Mouse (Mus musculus): ENCODE measurements around the gene Pwwp2a. TPM values are rescaled to one million over a fixed set of nuclear protein-coding genes. Genes with fewer than 3 reads are reported as not detected.

The Pwwp2a gene
- total and polyA plus RNA-seq, 3 experiments = 7.8 to 30.9 (median 29.4) TPM

DNA sequence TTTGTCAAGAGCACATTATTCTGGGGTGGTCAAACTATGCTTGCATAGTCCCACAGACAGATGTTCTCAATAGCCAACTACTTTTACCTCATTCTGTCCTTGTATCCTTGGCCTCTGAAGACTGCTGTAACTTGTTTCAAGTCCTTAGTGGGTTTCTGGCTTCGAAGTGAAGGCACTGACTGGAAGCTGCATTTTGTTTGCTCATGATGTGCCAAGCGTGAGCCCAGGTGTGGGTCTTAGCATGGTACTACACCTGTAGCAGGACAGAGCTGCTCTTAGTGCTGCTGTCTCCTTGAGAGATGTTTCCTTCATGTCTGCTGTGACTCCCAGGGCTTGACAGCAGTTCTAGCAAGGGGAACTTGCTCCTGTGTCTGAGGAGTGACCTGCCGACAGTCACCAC lies 41.6 kb downstream of the Pwwp2a start:
- DNase-seq = no peak

GRCm38 (mm10) chr11:43727796-43728195 lies 46.0 kb downstream of the Pwwp2a start:
- no peak for DNase-seq

- peak; percentile 35 for DNase-seq
Measured at GRCm38 (mm10) chr11:43728737-43729301, 47.0 kb downstream of the Pwwp2a start.

DNA sequence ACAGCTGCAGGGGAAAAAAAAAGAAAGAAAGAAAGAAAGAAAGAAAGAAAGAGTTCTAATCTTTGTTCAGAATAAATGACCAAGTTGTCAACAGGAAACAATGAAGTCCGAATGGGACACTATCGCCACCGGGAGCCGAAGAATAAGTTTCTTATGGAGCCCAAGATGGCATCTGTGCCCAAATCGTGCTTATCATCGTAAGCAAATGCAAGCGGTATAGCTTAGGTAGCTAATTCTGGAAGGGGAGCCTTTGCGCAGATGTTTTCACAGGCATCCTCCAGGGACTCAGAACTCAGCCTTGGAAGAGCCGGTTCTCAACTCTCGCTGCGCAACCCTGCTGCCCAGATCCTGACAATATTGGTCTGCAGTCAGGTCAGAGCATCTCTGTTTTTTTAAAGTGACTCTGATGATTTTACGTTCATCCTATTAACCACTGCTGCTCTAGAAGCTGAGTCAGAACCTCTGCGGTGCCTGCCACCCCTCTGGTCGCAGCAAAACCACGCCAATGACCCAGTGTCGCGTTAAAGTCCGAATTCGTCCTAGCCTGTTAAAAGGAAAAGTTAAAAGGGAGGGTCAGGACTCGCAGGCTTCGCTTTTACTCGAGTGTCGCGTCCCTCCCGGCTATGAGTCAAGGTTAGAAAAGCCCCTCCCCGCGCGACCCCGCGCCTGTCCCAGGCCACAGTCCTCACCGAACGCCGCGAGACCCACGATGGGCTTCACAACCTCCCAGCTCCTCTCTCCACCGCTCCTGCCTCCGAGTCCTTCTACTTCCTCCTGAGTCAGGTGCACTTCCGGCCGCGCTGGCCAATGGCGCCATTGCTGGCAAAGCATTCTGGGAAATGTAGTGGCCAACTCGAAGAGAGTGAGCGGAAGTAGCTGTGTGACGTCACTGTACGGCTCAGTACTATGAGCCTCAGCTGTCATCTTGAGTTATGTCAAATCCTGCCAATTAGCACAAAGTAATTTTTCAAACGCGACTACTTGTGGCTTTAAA lies 65.7 kb downstream of the Pwwp2a start, which contains the start of gene Ttc1:
Gene Ttc1, minus strand, starts transcription at position 776 of the 994 bp plus-strand sequence.
- peak; percentile 97 for DNase-seq

DNA sequence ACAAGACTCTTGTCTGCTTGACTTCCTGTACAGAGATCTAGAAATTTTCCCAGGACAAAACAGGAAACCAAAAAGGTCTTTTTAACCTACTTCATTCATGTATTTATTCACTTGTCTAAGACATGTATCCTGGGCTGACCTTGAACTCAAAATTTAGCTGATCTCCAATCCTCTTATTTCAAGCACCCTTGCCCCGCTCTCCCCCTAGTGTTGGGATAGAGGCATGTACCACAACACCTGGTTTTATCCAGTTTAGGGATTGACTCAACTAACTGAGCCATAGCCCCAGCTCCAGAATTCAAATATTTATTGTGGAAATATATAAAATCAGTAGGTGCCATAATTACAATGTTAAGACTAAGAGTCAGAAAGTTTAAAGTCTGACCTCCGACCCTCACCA lies 69.7 kb downstream of the Pwwp2a start:
- no peak for DNase-seq

GRCm38 (mm10) chr11:43754568-43754967 lies 72.8 kb downstream of the Pwwp2a start:
- no peak for DNase-seq

DNA sequence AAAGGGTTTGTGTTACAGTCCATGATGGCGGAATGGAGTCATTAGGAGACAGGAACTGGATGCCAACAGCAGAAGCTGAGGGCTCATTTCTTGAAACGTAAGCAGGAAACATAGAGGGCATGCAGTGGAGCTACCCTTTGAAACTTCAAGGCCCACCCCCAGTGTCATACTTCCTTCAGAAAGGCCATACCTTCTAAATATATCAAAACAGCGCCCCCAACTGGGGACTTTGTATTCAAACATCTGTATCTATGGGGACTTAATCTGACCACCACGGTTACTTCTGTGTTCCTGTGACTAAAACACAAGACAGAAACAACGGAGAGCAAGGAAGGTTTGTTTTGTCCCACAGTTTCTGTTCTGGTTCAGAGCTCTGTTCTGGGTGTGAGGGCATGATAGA lies 73.6 kb downstream of the Pwwp2a start:
- DNase-seq = no peak

GRCm38 (mm10) chr11:43758436-43758835 lies 76.6 kb downstream of the Pwwp2a start:
- DNase-seq = no peak

DNA sequence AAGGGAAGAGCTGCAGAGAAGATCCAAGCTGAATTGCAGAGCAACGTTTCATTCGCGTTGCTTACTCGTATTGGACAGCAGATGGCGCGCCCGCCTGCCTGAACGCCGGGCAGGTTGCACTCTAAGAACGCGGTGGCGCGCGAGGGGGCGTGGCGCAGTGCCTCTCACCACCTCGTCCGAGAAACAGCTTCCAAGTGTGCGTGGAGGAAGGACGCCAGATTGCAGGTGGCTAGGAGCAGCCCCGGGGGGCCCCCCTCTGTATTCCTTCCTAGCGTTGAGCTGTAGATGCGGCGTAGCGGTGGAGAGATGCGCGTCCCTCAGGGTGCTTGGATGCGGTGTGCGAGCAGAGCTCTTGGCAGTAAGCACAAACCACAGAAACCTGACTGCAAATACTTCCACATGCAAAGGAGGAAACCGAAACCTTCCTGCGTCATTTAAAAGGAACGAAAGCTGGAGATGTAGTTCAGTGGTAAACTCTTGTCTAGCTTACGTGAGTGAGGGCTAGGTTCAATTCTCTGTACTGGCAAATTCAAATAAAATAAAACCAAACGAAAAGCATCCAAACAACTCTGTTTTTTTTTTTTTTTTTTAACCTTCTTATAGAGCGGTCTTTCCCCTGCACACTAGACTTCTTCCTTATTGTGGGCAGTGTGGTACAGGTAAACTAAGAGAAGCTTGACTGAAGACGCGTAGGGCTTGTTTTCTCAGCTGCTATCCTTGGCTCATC lies 85.3 kb downstream of the Pwwp2a start:
- DNase-seq = peak; percentile 76

- no peak for DNase-seq
Measured at GRCm38 (mm10) chr11:43767749-43768148, 86.0 kb downstream of the Pwwp2a start.

GRCm38 (mm10) chr11:43770110-43770509 lies 88.3 kb downstream of the Pwwp2a start:
- DNase-seq = no peak

Other genes starting within 250 kb of the Pwwp2a start
- 10 to 100 TPM; 42.7 to 44.4 TPM for gene Slu7, start 248.3 kb upstream of the Pwwp2a start, total RNA-seq (2021)
- gene Slu7, start 248.3 kb upstream of the Pwwp2a start, polyA plus RNA-seq (2012; rRNA removed) = 1.5 and 2.3 TPM in 2 replicates
- 1 to 10 TPM; 5.2 to 9.1 TPM for gene C1qtnf2, start 207.7 kb upstream of the Pwwp2a start, total RNA-seq (2021)
- 4.9 and 5.6 TPM in 2 replicates for gene C1qtnf2, start 207.7 kb upstream of the Pwwp2a start, polyA plus RNA-seq (2012; rRNA removed)
- 1 to 10 TPM; 2.0 to 2.4 TPM for gene Ccnjl, start 153.2 kb upstream of the Pwwp2a start, total RNA-seq (2021)
- 3.1 and 3.2 TPM in 2 replicates for gene Ccnjl, start 153.2 kb upstream of the Pwwp2a start, polyA plus RNA-seq (2012; rRNA removed)
- gene 4933415A04Rik, start 95.0 kb upstream of the Pwwp2a start, total RNA-seq (2021) = under 1 TPM; 0.32 to 0.45 TPM
- 0.08 and 0.23 TPM in 2 replicates for gene 4933415A04Rik, start 95.0 kb upstream of the Pwwp2a start, polyA plus RNA-seq (2012; rRNA removed)
- not detected for gene Fabp6, start 80.5 kb upstream of the Pwwp2a start, total RNA-seq (2021)
- gene Fabp6, start 80.5 kb upstream of the Pwwp2a start, polyA plus RNA-seq (2012; rRNA removed) = not detected in 2 replicates
- gene Ttc1, start 66.0 kb downstream of the Pwwp2a start, total RNA-seq (2021) = 10 to 100 TPM; 53.5 to 59.2 TPM
- 3.0 and 3.8 TPM in 2 replicates for gene Ttc1, start 66.0 kb downstream of the Pwwp2a start, polyA plus RNA-seq (2012; rRNA removed)
- gene Adra1b, start 219.2 kb downstream of the Pwwp2a start, total RNA-seq (2021) = 1 to 10 TPM; 2.7 to 5.9 TPM
- gene Adra1b, start 219.2 kb downstream of the Pwwp2a start, polyA plus RNA-seq (2012; rRNA removed) = 6.4 and 6.5 TPM in 2 replicates